Mouse (Mus musculus) lung, adult 2 months (tissue): Measurements from ENCODE around the gene Mtx2. TPM values are rescaled to one million over a fixed set of nuclear protein-coding genes. Genes with fewer than 3 reads are reported as not detected.

Source experiments
- DNase-seq: peaks from one replicate; pipeline ENCODE4 v3.0.0; 2022
- H3K4me1 ChIP-seq: fragments of 200-500 bp; 2 replicates; pipeline ENCODE4 v1.6.1; 2011; ENCODE audit warnings: low read length; ENCODE audit not compliant: control insufficient read depth, insufficient read depth
- H3K4me3 ChIP-seq: fragments of 200-500 bp; replicated peaks from 2 replicates; pipeline ENCODE3; 2011; ENCODE audit warnings: low read depth, mild to moderate bottlenecking, control low read depth, low read length; ENCODE audit errors: extremely low read depth
- CTCF ChIP-seq: fragments of 200-500 bp; IDR thresholded peaks from 2 replicates; pipeline ENCODE4 v1.5.1; 2011; ENCODE audit warnings: mild to moderate bottlenecking, low read length, control low read depth; ENCODE audit not compliant: insufficient read depth
- POLR2A ChIP-seq: fragments of 200-500 bp; IDR thresholded peaks from 2 replicates; pipeline ENCODE4 v1.6.1; 2011; ENCODE audit warnings: low read depth, mild to moderate bottlenecking, control low read depth, low read length, borderline replicate concordance; ENCODE audit errors: extremely low read depth
- WGBS: fragments of 180-500 bp; shearing (Covaris S2); methylation state at CpG from one replicate; pipeline ENCODE4 v1.1.7; 2018; 5-methylcytosine and 5-hydroxymethylcytosine counted together
- polyA plus RNA-seq: library from polyadenylated mRNA; depleted of rRNA; stranded (reverse); fragments of >200 nt; gene quantifications from 2 replicates; pipeline ENCODE4 v1.2.3, GENCODE M21; 2012; rRNA removed

Mtx2 gene
- polyA plus RNA-seq, 1 experiment: 31.3 TPM

DNA sequence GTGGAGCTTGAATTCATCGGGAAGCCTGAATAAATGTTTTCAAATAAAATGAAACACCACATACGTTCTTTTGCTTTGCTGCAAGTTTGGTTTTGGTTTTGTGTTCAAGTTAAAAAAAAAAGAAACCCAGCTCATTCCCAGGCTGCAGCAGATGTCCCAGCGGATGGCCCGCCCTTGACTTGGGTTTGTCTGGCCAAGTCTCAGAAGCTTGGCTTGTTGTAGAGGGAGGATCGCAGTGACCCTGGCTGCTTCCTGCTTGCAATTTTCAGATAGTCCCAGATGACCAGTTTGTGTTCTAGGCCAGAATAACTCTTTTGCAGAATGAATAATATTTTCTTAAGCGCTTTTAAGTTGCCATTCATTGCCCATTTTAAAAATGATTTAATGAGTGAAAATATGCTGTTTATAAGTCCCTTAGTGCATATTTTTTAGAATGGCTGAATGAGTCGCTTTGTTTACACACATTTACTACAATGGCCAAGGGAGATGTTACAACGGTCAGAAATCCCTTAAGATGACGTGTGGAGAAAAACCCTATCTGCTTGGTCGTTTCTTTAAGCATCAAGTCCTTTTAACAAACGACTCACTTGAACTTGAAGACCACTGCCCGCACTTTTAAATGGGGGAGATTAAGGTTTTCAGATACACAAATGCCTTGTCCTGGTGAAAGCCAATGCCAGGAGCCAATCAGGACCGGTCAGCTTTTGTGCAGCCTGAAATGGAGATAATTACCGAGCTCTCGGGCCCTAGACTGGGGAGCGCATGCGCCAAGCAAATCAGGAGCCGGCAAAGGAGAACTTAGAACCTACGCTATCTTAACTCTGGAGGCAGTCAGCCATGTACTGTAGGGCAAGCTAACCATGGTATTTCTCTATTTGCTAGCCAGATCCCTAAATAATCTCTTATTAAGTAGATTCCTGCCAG lies 82.0 kb downstream of the Mtx2 start:
- peak overlapping the region; percentile 4 for H3K4me3 ChIP-seq
- WGBS: 55% methylated on average over 19 of the region's 19 CpGs
- H3K4me1 ChIP-seq: peaks cover 3% of the 10 kb centered on the region; the same call in 1 of the 2 replicates
- TF ChIP-seq POLR2A: no peak
- TF ChIP-seq CTCF: no peak
- no peak for DNase-seq

DNA sequence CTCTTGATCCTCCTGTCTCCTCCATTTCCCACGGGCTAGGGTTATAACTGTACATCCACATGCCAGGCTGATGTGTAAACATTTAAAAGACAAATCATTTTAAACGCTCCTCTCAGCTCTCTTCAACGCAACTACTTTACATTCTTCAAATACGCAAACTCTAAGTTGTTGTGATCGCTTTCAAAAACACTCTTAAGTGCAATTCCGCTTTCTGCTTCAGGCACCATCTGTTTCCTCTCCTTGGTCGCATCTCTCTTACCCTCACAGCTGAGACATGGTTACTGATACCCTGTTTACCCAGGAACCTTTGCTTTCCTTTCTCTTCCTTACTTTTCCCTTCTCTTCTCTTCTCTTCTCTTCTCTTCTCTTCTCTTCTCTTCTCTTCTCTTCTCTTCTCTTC lies 86.4 kb downstream of the Mtx2 start:
- WGBS: 44% methylated on average over 7 of the region's 7 CpGs
- DNase-seq: no peak

DNA sequence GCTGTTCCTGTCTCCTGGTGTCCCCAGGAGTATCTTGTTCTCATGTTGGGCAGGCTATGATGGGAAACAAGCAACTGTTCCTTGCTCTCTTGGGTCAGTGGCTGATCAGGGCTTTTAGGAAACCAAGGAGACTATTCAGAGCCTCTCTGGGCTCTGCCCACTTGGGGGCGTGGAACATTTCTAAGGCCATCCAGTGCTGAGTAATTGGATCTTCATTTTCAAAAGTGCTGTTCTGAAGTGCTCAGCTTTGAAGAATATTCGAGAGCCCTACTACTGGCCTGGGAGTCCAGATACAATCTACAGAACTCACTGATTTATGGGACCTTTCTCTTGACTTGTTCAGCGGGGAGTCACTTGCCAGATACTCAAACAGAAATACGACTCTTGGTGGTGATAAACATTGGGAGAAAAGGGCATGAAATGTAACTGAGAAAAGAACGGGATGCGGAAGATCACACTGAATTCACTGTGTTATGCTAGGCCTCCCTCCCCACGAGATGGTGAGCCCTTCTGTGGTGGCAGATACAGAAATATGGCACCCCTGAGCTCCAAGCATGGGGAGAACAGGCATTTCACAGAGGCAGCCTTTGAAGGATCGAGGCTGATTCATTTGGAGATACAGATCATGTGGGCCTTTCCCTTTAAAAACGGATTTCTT lies 92.4 kb downstream of the Mtx2 start:
- TF ChIP-seq POLR2A: no peak
- TF ChIP-seq CTCF: no peak
- Histone ChIP-seq H3K4me3 (no peak overlapping the region), H3K4me1 (no peaks in the 10 kb centered on the region)
- WGBS: 64% methylated on average over 9 of the region's 9 CpGs
- no peak for DNase-seq

More for the DNA sequence above, 86.4 kb downstream of the Mtx2 start:
- H3K4me3 ChIP-seq: no peak overlapping the region
- H3K4me1 ChIP-seq: peaks cover under 1% of the 10 kb centered on the region; the same call in 1 of the 2 replicates
- TF ChIP-seq CTCF: no peak
- TF ChIP-seq POLR2A: no peak

DNA sequence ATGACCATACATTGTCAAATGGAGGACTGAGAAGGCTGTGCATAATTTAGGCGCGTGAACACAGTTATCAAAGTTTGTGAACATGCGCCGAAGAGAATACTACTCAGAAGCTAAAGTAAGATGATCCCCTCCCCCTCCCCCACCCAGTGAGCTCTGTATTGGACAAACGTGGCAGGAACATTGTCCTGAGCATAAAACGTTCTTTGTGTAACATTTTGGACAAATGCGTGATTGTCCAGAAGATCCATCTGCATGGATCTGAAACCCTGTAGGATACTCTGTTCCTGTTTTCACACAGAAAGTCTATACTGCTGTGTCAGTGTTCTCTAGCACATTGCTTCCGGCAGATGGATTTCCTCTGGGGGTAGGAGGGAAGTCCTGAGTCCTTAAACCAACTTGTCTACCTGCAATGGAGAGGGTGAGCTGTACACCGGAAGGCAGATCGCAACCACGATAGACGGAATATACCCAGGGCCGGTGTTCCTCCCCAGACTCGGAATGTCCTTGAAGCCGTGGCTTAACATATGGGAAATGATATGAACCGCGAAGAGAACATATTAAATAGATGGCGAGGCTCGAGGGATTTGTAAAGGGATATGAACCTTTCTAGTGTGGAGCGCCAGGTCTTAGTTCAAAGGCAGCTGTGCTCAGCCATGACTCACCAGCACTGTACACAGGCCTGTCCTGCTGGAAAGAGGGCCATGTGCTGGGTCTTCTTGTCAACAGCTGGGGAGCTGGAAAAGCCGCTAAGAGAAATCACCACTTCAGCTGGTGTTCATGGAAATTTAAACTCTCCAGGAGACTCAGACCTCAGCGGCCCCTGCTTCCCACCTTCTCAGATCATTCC lies 100.6 kb downstream of the Mtx2 start:
- DNase-seq: no peak
- 75% methylated on average over 22 of the region's 22 CpGs for WGBS
- H3K4me1 ChIP-seq: no peaks in the 10 kb centered on the region
- TF ChIP-seq CTCF (no peak), POLR2A (no peak)
- no peak overlapping the region for H3K4me3 ChIP-seq

Other genes with a start within 250 kb of the Mtx2 start
- gene Lnpk, start 246.4 kb upstream of the Mtx2 start, polyA plus RNA-seq: 5.5 and 6.2 TPM in 2 replicates
- not detected in 2 replicates for gene Evx2, start 166.2 kb upstream of the Mtx2 start, polyA plus RNA-seq
- 0.04 and 0.15 TPM in 2 replicates for gene Hoxd13, start 157.5 kb upstream of the Mtx2 start, polyA plus RNA-seq
- not detected in 2 replicates for gene Hoxd12, start 150.8 kb upstream of the Mtx2 start, polyA plus RNA-seq
- gene Hoxd11, start 146.2 kb upstream of the Mtx2 start, polyA plus RNA-seq: 0.24 TPM in 1 of 2 replicates, not detected in the other
- gene Hoxd10, start 133.9 kb upstream of the Mtx2 start, polyA plus RNA-seq: not detected in 2 replicates
- gene Hoxd9, start 128.1 kb upstream of the Mtx2 start, polyA plus RNA-seq: 0.43 and 0.75 TPM in 2 replicates
- gene Hoxd8, start 121.2 kb upstream of the Mtx2 start, polyA plus RNA-seq: 0.49 and 0.67 TPM in 2 replicates
- gene Hoxd3, start 113.9 kb upstream of the Mtx2 start, polyA plus RNA-seq: 0.09 TPM in 2 replicates
- 0.63 and 1.4 TPM in 2 replicates for gene Hoxd4, start 113.9 kb upstream of the Mtx2 start, polyA plus RNA-seq
- gene Gm28230, start 99.1 kb upstream of the Mtx2 start, polyA plus RNA-seq: 0.14 and 0.18 TPM in 2 replicates
- gene Hoxd1, start 62.8 kb upstream of the Mtx2 start, polyA plus RNA-seq: not detected in 2 replicates